Comparison of ENCODE assay signal across 15 mouse cellular contexts in genomic region chr16:52000801-52001200, GRCm38 (mm10).
"Had no signal": no experiment of that assay in that cellular context is flagged by ENCODE, and none has a peak within 500 bp of the region (broad histone marks: within the 10 kb centered on the region; RNA-seq: fewer than 3 reads in every experiment).

No protein-coding gene starts in this region.

- DNase-seq: lung, adult 18-20 months; lung, embryonic 14.5 days; lung, postnatal 10 days; lung, postnatal 4 days; right cerebral cortex, postnatal 14 days; right cerebral cortex, postnatal 4 days; spleen, adult 18-20 months; thymus, adult 18-20 months; thymus, postnatal 14 days; thymus, postnatal 36 days had no signal

- H3K36me3 ChIP-seq: midbrain, embryonic 13.5 days; midbrain, embryonic 15.5 days; neural tube, embryonic 12.5 days had no signal

- H3K4me3 ChIP-seq: megakaryocyte, embryonic 14.5 days; midbrain, embryonic 13.5 days; midbrain, embryonic 15.5 days; neural tube, embryonic 12.5 days had no signal

- H3K27ac ChIP-seq: liver, embryonic 14.5 days; midbrain, embryonic 13.5 days; midbrain, embryonic 15.5 days; neural tube, embryonic 12.5 days had no signal

- H3K9ac ChIP-seq: liver, embryonic 14.5 days; lung, embryonic 14.5 days; midbrain, embryonic 13.5 days; midbrain, embryonic 15.5 days; neural tube, embryonic 12.5 days had no signal

- H3K4me1 ChIP-seq: midbrain, embryonic 13.5 days; midbrain, embryonic 15.5 days; neural tube, embryonic 12.5 days had no signal

- H3K9me3 ChIP-seq: megakaryocyte, embryonic 14.5 days; midbrain, embryonic 13.5 days; midbrain, embryonic 15.5 days; neural tube, embryonic 12.5 days had no signal

- ATAC-seq: midbrain, embryonic 13.5 days; midbrain, embryonic 15.5 days had no signal

- H3K27me3 ChIP-seq: megakaryocyte, embryonic 14.5 days; midbrain, embryonic 13.5 days; midbrain, embryonic 15.5 days; neural tube, embryonic 12.5 days had no signal

- H3K4me2 ChIP-seq: lung, embryonic 14.5 days; midbrain, embryonic 13.5 days; midbrain, embryonic 15.5 days; neural tube, embryonic 12.5 days had no signal
